Mouse (Mus musculus) heart, adult 2 months (tissue): Measurements from ENCODE around the gene Clec16a. TPM values are rescaled to one million over a fixed set of nuclear protein-coding genes. Genes with fewer than 3 reads are reported as not detected.
A peak's percentile ranks its signal among the peaks of the same experiment; 100 is the strongest.

Source experiments
- DNase-seq, 2 experiments: peaks; one replicate each; pipeline ENCODE4 v3.0.0; 2021
- H3K27ac ChIP-seq: fragments of 200-600 bp; 2 replicates; pipeline ENCODE4 v1.8.1; 2022
- H3K27me3 ChIP-seq: fragments of 200-500 bp; 2 replicates; pipeline ENCODE4 v1.6.1; 2012; ENCODE audit warnings: mild to moderate bottlenecking, low read length, inconsistent platforms, mixed read lengths; ENCODE audit not compliant: control insufficient read depth, insufficient read depth
- H3K36me3 ChIP-seq: fragments of 200-500 bp; 2 replicates; pipeline ENCODE4 v1.6.1; 2012; ENCODE audit warnings: low read length, inconsistent platforms; ENCODE audit not compliant: control insufficient read depth, insufficient read depth
- H3K4me1 ChIP-seq: fragments of 200-500 bp; 2 replicates; pipeline ENCODE4 v1.6.1; 2011; ENCODE audit warnings: low read length; ENCODE audit not compliant: control insufficient read depth, insufficient read depth
- H3K4me3 ChIP-seq: fragments of 200-600 bp; 2 replicates; pipeline ENCODE4 v1.8.1; 2022
- H3K79me2 ChIP-seq: fragments of 200-500 bp; replicated peaks from 2 replicates; pipeline ENCODE4 v1.6.1; 2012; ENCODE audit warnings: mild to moderate bottlenecking, inconsistent platforms, low read length, moderate library complexity, mixed read lengths; ENCODE audit not compliant: control insufficient read depth, insufficient read depth
- H3K9ac ChIP-seq: fragments of 200-500 bp; 2 replicates; pipeline ENCODE4 v1.6.1; 2012; ENCODE audit warnings: low read depth, mild to moderate bottlenecking, control low read depth, inconsistent platforms, low read length, mixed read lengths
- CTCF ChIP-seq: fragments of 200-600 bp; IDR thresholded peaks from 2 replicates; pipeline ENCODE4 v1.8.1; 2022; ENCODE audit warnings: antibody characterized with exemption, mild to moderate bottlenecking, moderate library complexity
- EP300 ChIP-seq: fragments of 200-500 bp; IDR thresholded peaks from 2 replicates; pipeline ENCODE4 v1.6.1; 2011; ENCODE audit warnings: low read depth, low read length, control low read depth; ENCODE audit not compliant: insufficient read depth
- POLR2A ChIP-seq: fragments of 200-500 bp; IDR thresholded peaks from 2 replicates; pipeline ENCODE4 v1.6.1; 2011; ENCODE audit warnings: mild to moderate bottlenecking, low read depth, low read length, control low read depth; ENCODE audit not compliant: insufficient read depth
- WGBS: fragments of 180-500 bp; shearing (Covaris S2); methylation state at CpG from one replicate; pipeline ENCODE4 v1.1.7; 2018; 5-methylcytosine and 5-hydroxymethylcytosine counted together
- intact Hi-C: fragments of 180-260 bp; cut with DNase I; formaldehyde crosslinking; loops from one replicate; pipeline ENCODE4 v1.15.1; 2025
- polyA plus RNA-seq: library from polyadenylated mRNA; depleted of rRNA; stranded (reverse); fragments of >200 nt; gene quantifications from 2 replicates; pipeline ENCODE4 v1.2.3, GENCODE M21; 2012
- total RNA-seq, 2 experiments: library from RNA; stranded (reverse); gene quantifications; 2 replicates each; pipeline ENCODE4 v1.2.3; 2021

Gene Clec16a
- total and polyA plus RNA-seq, 3 experiments: 27.6 to 57.5 (median 55.4) TPM

GRCm38 (mm10) chr16:10715632-10716031, 170.5 kb downstream of the Clec16a start:
- Histone ChIP-seq H3K4me1 (peaks cover 2% of the 10 kb centered on the region; the same call in 1 of the 2 replicates), H3K79me2 (no peaks in the 10 kb centered on the region), H3K4me3 (no peak overlapping the region), H3K36me3 (no peaks in the 10 kb centered on the region), H3K9ac (no peak overlapping the region), H3K27ac (no peak overlapping the region), H3K27me3 (no peaks in the 10 kb centered on the region)
- WGBS: 87% methylated on average over 2 of the region's 2 CpGs
- no peak for DNase-seq
- no peak for TF ChIP-seq POLR2A
- TF ChIP-seq CTCF: no peak
- TF ChIP-seq EP300: no peak
- intact Hi-C loops: no loop called here

GRCm38 (mm10) chr16:10716696-10717095, 171.6 kb downstream of the Clec16a start:
- no peaks in the 10 kb centered on the region for H3K79me2 ChIP-seq
- no peak overlapping the region for H3K27ac ChIP-seq
- H3K4me3 ChIP-seq: no peak overlapping the region
- H3K36me3 ChIP-seq: no peaks in the 10 kb centered on the region
- no peak for DNase-seq
- no peaks in the 10 kb centered on the region for H3K27me3 ChIP-seq
- TF ChIP-seq POLR2A (no peak), EP300 (no peak), CTCF (no peak)
- peaks cover 2% of the 10 kb centered on the region; the same call in 1 of the 2 replicates for H3K4me1 ChIP-seq
- 97% methylated on average over 2 of the region's 2 CpGs for WGBS
- intact Hi-C loops: no loop called here
- no peak overlapping the region for H3K9ac ChIP-seq

- H3K4me1 ChIP-seq: no peaks in the 10 kb centered on the region
- H3K27me3 ChIP-seq: no peaks in the 10 kb centered on the region
- H3K36me3 ChIP-seq: no peaks in the 10 kb centered on the region
- H3K9ac ChIP-seq: no peak overlapping the region
- 54% methylated on average over 6 of the region's 6 CpGs for WGBS
- TF ChIP-seq CTCF: no peak
- no peak for TF ChIP-seq POLR2A
- no peak for TF ChIP-seq EP300
- DNase-seq: peak in 1 of 2 experiments; percentile 37
- no peaks in the 10 kb centered on the region for H3K79me2 ChIP-seq
- intact Hi-C loops: no loop called here
- H3K27ac ChIP-seq: no peak overlapping the region
- no peak overlapping the region for H3K4me3 ChIP-seq
Measured at GRCm38 (mm10) chr16:10719971-10720370, 174.8 kb downstream of the Clec16a start.

GRCm38 (mm10) chr16:10722882-10723544, 177.9 kb downstream of the Clec16a start:
- Histone ChIP-seq H3K4me1 (no peaks in the 10 kb centered on the region), H3K9ac (no peak overlapping the region), H3K4me3 (no peak overlapping the region), H3K79me2 (no peaks in the 10 kb centered on the region), H3K27me3 (no peaks in the 10 kb centered on the region), H3K27ac (no peak overlapping the region), H3K36me3 (no peaks in the 10 kb centered on the region)
- 52% methylated on average over 1 of the region's 1 CpGs for WGBS
- no peak for TF ChIP-seq EP300
- no peak for TF ChIP-seq POLR2A
- no peak for TF ChIP-seq CTCF
- DNase-seq: no peak
- intact Hi-C loops: no loop called here

- no peak for DNase-seq
- Histone ChIP-seq H3K4me1 (no peaks in the 10 kb centered on the region), H3K27me3 (no peaks in the 10 kb centered on the region), H3K79me2 (no peaks in the 10 kb centered on the region), H3K9ac (no peak overlapping the region), H3K27ac (no peak overlapping the region), H3K4me3 (no peak overlapping the region), H3K36me3 (no peaks in the 10 kb centered on the region)
- intact Hi-C loops: no loop called here
- TF ChIP-seq POLR2A (no peak), CTCF (no peak), EP300 (no peak)
- WGBS: 74% methylated on average over 5 of the region's 5 CpGs
Measured at GRCm38 (mm10) chr16:10723816-10724647, 178.9 kb downstream of the Clec16a start.

- 65% methylated on average over 2 of the region's 2 CpGs for WGBS
- intact Hi-C loops: no loop called here
Measured at GRCm38 (mm10) chr16:10725156-10725555, 180.0 kb downstream of the Clec16a start.

More at GRCm38 (mm10) chr16:10725156-10725555, 180.0 kb downstream of the Clec16a start:
- H3K27ac ChIP-seq: no peak overlapping the region
- DNase-seq: no peak
- H3K79me2 ChIP-seq: no peaks in the 10 kb centered on the region
- no peaks in the 10 kb centered on the region for H3K4me1 ChIP-seq
- TF ChIP-seq CTCF: peak; percentile 49
- TF ChIP-seq EP300: no peak
- no peaks in the 10 kb centered on the region for H3K27me3 ChIP-seq
- H3K36me3 ChIP-seq: no peaks in the 10 kb centered on the region
- H3K9ac ChIP-seq: no peak overlapping the region
- no peak overlapping the region for H3K4me3 ChIP-seq
